Mouse (Mus musculus): ENCODE results near the gene Olfr883. TPM values are rescaled to one million over a fixed set of nuclear protein-coding genes. Genes with fewer than 3 reads are reported as not detected.

Gene Olfr883
- polyA plus RNA-seq (2015; fragmentation: Nextera tagmentation; extraction: Ambion mirVana), result not detected in 2 replicates

DNA sequence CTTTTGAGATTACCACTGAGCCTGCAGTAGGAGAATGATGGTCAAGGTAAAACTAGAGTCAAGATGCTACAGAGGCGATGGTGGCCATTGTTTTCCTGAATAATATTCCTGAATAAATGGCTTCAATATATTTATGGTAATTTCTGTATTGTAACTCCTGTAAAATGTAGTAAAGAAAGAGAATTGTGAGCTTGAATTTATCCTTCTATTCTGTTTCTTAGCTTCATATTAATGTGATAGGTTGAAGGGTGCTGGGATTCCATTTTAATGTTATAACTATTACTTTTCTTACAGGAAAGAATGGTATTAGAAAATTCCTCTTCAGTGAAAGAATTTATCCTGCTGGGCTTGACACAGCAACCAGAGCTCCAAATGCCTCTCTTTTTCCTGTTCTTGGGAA is at the start of gene Olfr883:
Gene Olfr883, plus strand, starts transcription at position 301 of the 400 bp plus-strand sequence.
- Histone ChIP-seq H3K4me3 (ENCODE audit: low read depth, low read length) (no peak within 1 kb of the TSS), H3K27me3 (replicated peaks; ENCODE audit: insufficient read depth, low read length) (no peaks in the 10 kb centered on the region), H3K4me2 (replicated peaks; ENCODE audit: low read depth, low read length) (no peak within 1 kb of the TSS), H3K27ac (ENCODE audit: low read length) (no peak within 1 kb of the TSS), H3K9ac (replicated peaks; ENCODE audit: low read depth) (no peak within 1 kb of the TSS), H3K36me3 (ENCODE audit: insufficient read depth, low read length) (no peaks in the 10 kb centered on the region), H3K4me1 (ENCODE audit: insufficient read depth, low read depth, low read length) (no peaks in the 10 kb centered on the region), H3K9me3 (ENCODE audit: low read length) (no peaks in the 10 kb centered on the region)
- ATAC-seq, result no peak
- DNase-seq (ENCODE audit: low spot score), result no peak
- 69% methylated on average over 1 of the region's 1 CpGs for WGBS
- no peak for TF ChIP-seq CTCF (IDR thresholded peaks at IDR 0.05)
- TF ChIP-seq EP300 (IDR thresholded peaks at IDR 0.05), result no peak

DNA sequence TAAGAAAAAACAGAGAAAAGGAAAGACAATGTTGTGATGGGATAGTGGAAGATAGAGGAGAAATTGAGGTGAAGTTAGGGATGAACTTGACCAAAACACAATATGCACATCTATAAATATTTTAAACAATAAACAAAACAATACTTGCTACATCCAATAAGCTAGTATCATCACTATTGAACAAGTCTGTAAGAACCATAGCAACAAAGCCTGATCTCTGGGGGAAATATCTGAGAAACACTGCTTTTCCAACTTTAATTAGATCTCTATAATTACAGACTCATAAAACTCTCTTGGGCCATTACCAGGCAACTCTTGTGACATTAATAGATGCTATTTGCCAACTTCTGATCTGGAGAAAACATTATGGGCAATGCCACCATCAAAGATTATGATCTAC is 34.1 kb upstream of the Olfr883 start, which contains the start of gene Olfr881:
Gene Olfr881, plus strand, starts transcription at position 301 of the 400 bp plus-strand sequence.
- Histone ChIP-seq H3K27ac (ENCODE audit: low read length) (no peak within 1 kb of the TSS), H3K4me1 (ENCODE audit: insufficient read depth, low read depth, low read length) (no peaks in the 10 kb centered on the region), H3K36me3 (ENCODE audit: insufficient read depth, low read length) (no peaks in the 10 kb centered on the region)

DNA sequence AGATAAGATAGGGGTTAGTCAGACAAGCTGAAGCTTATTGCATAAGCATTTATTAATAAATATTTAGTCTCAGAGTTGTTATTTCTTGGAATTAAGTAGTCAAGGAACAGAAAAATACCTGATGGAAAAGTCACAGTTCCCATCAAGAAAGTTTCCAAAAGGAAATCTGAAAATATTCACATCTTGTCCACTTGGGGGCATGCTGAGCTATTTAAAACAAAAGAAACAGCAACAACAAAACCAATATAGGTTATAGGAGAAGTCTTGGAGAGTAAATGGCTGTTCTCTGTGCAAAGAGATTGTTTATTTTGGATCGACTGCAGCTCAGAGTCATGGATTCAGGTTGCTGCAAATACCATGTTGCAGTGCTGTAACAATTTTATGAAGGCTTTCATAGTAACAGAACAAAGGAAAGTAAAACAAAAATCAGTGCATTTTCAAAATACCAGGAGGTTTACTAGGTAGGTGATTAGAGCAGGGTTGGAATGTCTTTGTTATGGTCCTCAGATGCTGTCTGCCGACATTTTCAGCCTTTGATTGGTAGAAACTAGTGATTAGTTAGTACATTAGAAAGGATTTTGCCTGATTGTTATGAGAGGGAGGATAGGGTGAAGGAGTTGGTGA is 26.9 kb upstream of the Olfr883 start:
- WGBS, result 31% methylated on average over 2 of the region's 2 CpGs
- no peak for TF ChIP-seq EP300 (IDR thresholded peaks at IDR 0.05)
- TF ChIP-seq CTCF (IDR thresholded peaks at IDR 0.05), result 0 out of 2 replicates have a peak, but pooled peaks have one; percentile 11
- H3K4me1 ChIP-seq (ENCODE audit: insufficient read depth, low read depth, low read length), result no peaks in the 10 kb centered on the region
- ATAC-seq (no peak), DNase-seq (ENCODE audit: low spot score) (no peak)
- H3K36me3 ChIP-seq (ENCODE audit: insufficient read depth, low read length), result no peaks in the 10 kb centered on the region
- no peak overlapping the region for H3K27ac ChIP-seq (ENCODE audit: low read length)
- H3K9ac ChIP-seq (replicated peaks; ENCODE audit: low read depth), result no peak overlapping the region
- H3K4me3 ChIP-seq (ENCODE audit: low read depth, low read length), result no peak overlapping the region
- H3K9me3 ChIP-seq (ENCODE audit: low read length), result no peaks in the 10 kb centered on the region
- H3K27me3 ChIP-seq (replicated peaks; ENCODE audit: insufficient read depth, low read length), result no peaks in the 10 kb centered on the region
- no peak overlapping the region for H3K4me2 ChIP-seq (replicated peaks; ENCODE audit: low read depth, low read length)

More for the DNA sequence above, 34.1 kb upstream of the Olfr883 start, which contains the start of gene Olfr881:
- Histone ChIP-seq H3K27me3 (replicated peaks; ENCODE audit: insufficient read depth, low read length) (no peaks in the 10 kb centered on the region), H3K4me3 (ENCODE audit: low read depth, low read length) (no peak within 1 kb of the TSS), H3K9me3 (ENCODE audit: low read length) (no peaks in the 10 kb centered on the region), H3K9ac (replicated peaks; ENCODE audit: low read depth) (no peak within 1 kb of the TSS), H3K4me2 (replicated peaks; ENCODE audit: low read depth, low read length) (no peak within 1 kb of the TSS)
- DNase-seq (ENCODE audit: low spot score) (no peak), ATAC-seq (no peak)
- TF ChIP-seq EP300 (IDR thresholded peaks at IDR 0.05) (no peak), CTCF (IDR thresholded peaks at IDR 0.05) (no peak)

DNA sequence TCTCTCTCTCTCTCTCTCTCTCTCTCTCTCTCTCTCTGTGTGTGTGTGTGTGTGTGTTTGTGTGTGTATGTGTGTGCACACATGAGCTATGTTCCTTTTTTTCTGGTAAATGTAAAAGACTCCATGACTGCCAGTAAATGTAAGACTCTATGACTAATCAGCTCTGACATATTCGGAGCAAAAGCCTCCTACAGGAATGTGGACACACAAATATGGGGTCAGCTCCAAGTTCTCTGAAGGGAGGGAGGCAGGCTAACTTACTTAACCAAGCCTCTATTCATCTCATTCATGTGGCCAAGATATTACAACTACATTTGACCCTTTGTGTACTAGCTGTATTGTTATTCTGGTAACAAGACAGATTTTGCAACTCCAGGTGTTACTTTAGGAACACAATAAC is 25.6 kb upstream of the Olfr883 start:
- 43% methylated on average over 1 of the region's 1 CpGs for WGBS
- Histone ChIP-seq H3K27me3 (replicated peaks; ENCODE audit: insufficient read depth, low read length) (no peaks in the 10 kb centered on the region), H3K4me3 (ENCODE audit: low read depth, low read length) (no peak overlapping the region), H3K9me3 (ENCODE audit: low read length) (no peaks in the 10 kb centered on the region), H3K9ac (replicated peaks; ENCODE audit: low read depth) (no peak overlapping the region), H3K4me2 (replicated peaks; ENCODE audit: low read depth, low read length) (no peak overlapping the region), H3K4me1 (ENCODE audit: insufficient read depth, low read depth, low read length) (no peaks in the 10 kb centered on the region), H3K36me3 (ENCODE audit: insufficient read depth, low read length) (no peaks in the 10 kb centered on the region), H3K27ac (ENCODE audit: low read length) (no peak overlapping the region)
- no peak for ATAC-seq
- peak; percentile 5 for DNase-seq (ENCODE audit: low spot score)
- TF ChIP-seq EP300 (IDR thresholded peaks at IDR 0.05) (no peak), CTCF (IDR thresholded peaks at IDR 0.05) (no peak)

DNA sequence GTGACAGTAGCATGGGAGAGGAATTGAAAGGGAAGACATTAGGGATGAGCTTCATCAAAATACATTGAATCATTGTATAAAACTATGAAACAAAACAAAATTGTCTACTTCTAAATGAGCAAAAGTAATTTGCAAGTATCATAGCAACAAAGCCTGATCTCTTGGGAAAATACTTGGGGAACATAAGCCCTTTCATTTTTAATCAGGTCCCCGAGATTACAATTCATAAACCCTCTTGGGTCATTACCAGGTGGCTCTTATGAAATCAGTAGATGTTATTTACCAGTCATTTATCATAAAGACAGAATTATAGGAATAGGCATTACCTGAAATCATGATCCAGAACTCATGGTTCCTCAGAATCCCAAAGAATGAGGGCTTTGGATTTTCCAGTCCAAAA is 20.6 kb downstream of the Olfr883 start, which contains the start of gene Olfr884:
Gene Olfr884, plus strand, starts transcription at position 301 of the 400 bp plus-strand sequence.
- no peak for TF ChIP-seq EP300 (IDR thresholded peaks at IDR 0.05)
- TF ChIP-seq CTCF (IDR thresholded peaks at IDR 0.05), result no peak
- 49% methylated on average over 1 of the region's 1 CpGs for WGBS

DNA sequence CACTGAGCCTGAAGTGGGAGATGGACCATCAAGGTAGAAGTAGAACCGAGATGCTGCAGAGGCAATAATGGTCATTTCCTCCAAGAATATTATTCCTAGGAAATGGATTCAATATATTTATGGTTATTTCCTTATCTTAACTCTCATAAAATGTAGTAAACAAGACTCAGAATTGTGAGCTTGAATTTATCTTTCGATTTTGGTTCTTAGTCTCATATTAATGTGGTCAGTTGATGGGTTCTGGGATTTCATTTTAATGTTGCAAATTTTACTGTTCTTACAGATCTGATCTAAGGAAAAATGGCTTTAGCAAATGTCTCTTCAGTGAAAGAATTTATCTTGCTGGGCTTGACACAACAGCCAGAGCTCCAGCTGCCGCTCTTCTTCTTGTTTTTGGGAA is 35.4 kb downstream of the Olfr883 start, which contains the start of gene Olfr885:
Gene Olfr885, plus strand, starts transcription at position 301 of the 400 bp plus-strand sequence.
- DNase-seq (ENCODE audit: low spot score), result no peak
- Histone ChIP-seq H3K36me3 (ENCODE audit: insufficient read depth, low read length) (no peaks in the 10 kb centered on the region), H3K4me3 (ENCODE audit: low read depth, low read length) (no peak within 1 kb of the TSS), H3K4me2 (replicated peaks; ENCODE audit: low read depth, low read length) (no peak within 1 kb of the TSS), H3K9me3 (ENCODE audit: low read length) (no peaks in the 10 kb centered on the region), H3K9ac (replicated peaks; ENCODE audit: low read depth) (no peak within 1 kb of the TSS), H3K27ac (ENCODE audit: low read length) (no peak within 1 kb of the TSS), H3K4me1 (ENCODE audit: insufficient read depth, low read depth, low read length) (no peaks in the 10 kb centered on the region), H3K27me3 (replicated peaks; ENCODE audit: insufficient read depth, low read length) (no peaks in the 10 kb centered on the region)
- ATAC-seq, result no peak
- WGBS, result 81% methylated on average over 3 of the region's 3 CpGs
- TF ChIP-seq CTCF (IDR thresholded peaks at IDR 0.05) (no peak), EP300 (IDR thresholded peaks at IDR 0.05) (no peak)

More for the DNA sequence above, 20.6 kb downstream of the Olfr883 start, which contains the start of gene Olfr884:
- no peak within 1 kb of the TSS for H3K4me2 ChIP-seq (replicated peaks; ENCODE audit: low read depth, low read length)
- no peaks in the 10 kb centered on the region for H3K36me3 ChIP-seq (ENCODE audit: insufficient read depth, low read length)
- ATAC-seq, result no peak
- no peak for DNase-seq (ENCODE audit: low spot score)
- H3K9me3 ChIP-seq (ENCODE audit: low read length), result no peaks in the 10 kb centered on the region
- H3K4me3 ChIP-seq (ENCODE audit: low read depth, low read length), result no peak within 1 kb of the TSS
- no peaks in the 10 kb centered on the region for H3K4me1 ChIP-seq (ENCODE audit: insufficient read depth, low read depth, low read length)
- no peak within 1 kb of the TSS for H3K9ac ChIP-seq (replicated peaks; ENCODE audit: low read depth)
- no peaks in the 10 kb centered on the region for H3K27me3 ChIP-seq (replicated peaks; ENCODE audit: insufficient read depth, low read length)
- H3K27ac ChIP-seq (ENCODE audit: low read length), result no peak within 1 kb of the TSS

Other genes with a start within 250 kb of the Olfr883 start
- gene Olfr876, start 222.8 kb upstream of the Olfr883 start, polyA plus RNA-seq (2015; fragmentation: Nextera tagmentation; extraction: Ambion mirVana), result not detected in 2 replicates
- not detected in 2 replicates for gene Olfr877, start 171.5 kb upstream of the Olfr883 start, polyA plus RNA-seq (2015; fragmentation: Nextera tagmentation; extraction: Ambion mirVana)
- gene Olfr145, start 129.1 kb upstream of the Olfr883 start, polyA plus RNA-seq (2015; fragmentation: Nextera tagmentation; extraction: Ambion mirVana), result not detected in 2 replicates
- gene Olfr878, start 108.0 kb upstream of the Olfr883 start, polyA plus RNA-seq (2015; fragmentation: Nextera tagmentation; extraction: Ambion mirVana), result not detected in 2 replicates
- not detected in 2 replicates for gene Olfr881, start 34.0 kb upstream of the Olfr883 start, polyA plus RNA-seq (2015; fragmentation: Nextera tagmentation; extraction: Ambion mirVana)
- gene Olfr884, start 20.7 kb downstream of the Olfr883 start, polyA plus RNA-seq (2015; fragmentation: Nextera tagmentation; extraction: Ambion mirVana), result not detected in 2 replicates
- gene Olfr885, start 35.5 kb downstream of the Olfr883 start, polyA plus RNA-seq (2015; fragmentation: Nextera tagmentation; extraction: Ambion mirVana), result not detected in 2 replicates
- gene Olfr887, start 58.3 kb downstream of the Olfr883 start, polyA plus RNA-seq (2015; fragmentation: Nextera tagmentation; extraction: Ambion mirVana), result not detected in 2 replicates
- not detected in 2 replicates for gene Olfr888, start 82.3 kb downstream of the Olfr883 start, polyA plus RNA-seq (2015; fragmentation: Nextera tagmentation; extraction: Ambion mirVana)
- 0.02 and 0.04 TPM in 2 replicates for gene Olfr889, start 89.4 kb downstream of the Olfr883 start, polyA plus RNA-seq (2015; fragmentation: Nextera tagmentation; extraction: Ambion mirVana)
- gene Olfr890, start 116.7 kb downstream of the Olfr883 start, polyA plus RNA-seq (2015; fragmentation: Nextera tagmentation; extraction: Ambion mirVana), result not detected in 2 replicates
- not detected in 2 replicates for gene Olfr891, start 155.0 kb downstream of the Olfr883 start, polyA plus RNA-seq (2015; fragmentation: Nextera tagmentation; extraction: Ambion mirVana)
- not detected in 2 replicates for gene Olfr893, start 182.6 kb downstream of the Olfr883 start, polyA plus RNA-seq (2015; fragmentation: Nextera tagmentation; extraction: Ambion mirVana)
- gene Olfr894, start 192.2 kb downstream of the Olfr883 start, polyA plus RNA-seq (2015; fragmentation: Nextera tagmentation; extraction: Ambion mirVana), result not detected in 2 replicates
- gene Olfr143, start 227.0 kb downstream of the Olfr883 start, polyA plus RNA-seq (2015; fragmentation: Nextera tagmentation; extraction: Ambion mirVana), result not detected in 2 replicates
- gene Olfr895, start 242.0 kb downstream of the Olfr883 start, polyA plus RNA-seq (2015; fragmentation: Nextera tagmentation; extraction: Ambion mirVana), result not detected in 2 replicates